In the genomic region with DNA sequence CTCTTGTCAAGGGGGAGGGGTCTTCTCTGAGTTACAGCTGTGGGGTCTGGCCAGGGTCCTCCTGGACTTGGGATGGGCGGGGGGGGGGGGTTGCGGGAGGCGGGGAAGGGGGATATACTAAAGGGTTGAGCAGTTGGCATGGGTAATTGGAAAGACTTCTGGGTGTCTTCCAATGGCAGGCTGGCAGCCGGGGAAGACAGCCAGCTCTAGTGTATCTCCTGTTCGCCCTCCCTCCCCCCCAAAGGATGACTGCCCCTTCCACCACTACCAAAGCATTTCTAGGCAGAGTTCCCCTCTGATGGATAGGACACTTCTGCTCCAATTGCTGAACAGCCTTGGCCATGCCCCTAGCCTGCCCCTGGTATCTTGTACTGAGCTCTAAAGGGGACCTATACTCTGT, we compare ENCODE assay signal across 9 mouse cellular contexts. TPM values are rescaled to one million over a fixed set of nuclear protein-coding genes. Genes with fewer than 3 reads are reported as not detected.
A peak's percentile ranks its signal among the peaks of the same experiment; 100 is the strongest.
DNase-seq lines count a peak whose midpoint lies in the region; ATAC-seq lines count a peak whose summit lies in the region.
"Had no signal": no experiment of that assay in that cellular context is flagged by ENCODE, and none has a peak within 500 bp of the region (broad histone marks: within the 10 kb centered on the region; RNA-seq: fewer than 3 reads in every experiment).

No protein-coding gene starts in this region.

- peak overlapping the region; percentile 87; the same call in 1 of the 2 replicates for H3K9ac ChIP-seq in embryonic facial prominence, embryonic 15.5 days
- H3K9ac ChIP-seq in hindbrain, embryonic 11.5 days (ENCODE audit: low read depth, low read length), result no peak overlapping the region
- H3K9ac ChIP-seq in midbrain, embryonic 12.5 days (replicated peaks), result peak overlapping the region; percentile 77

- H3K27me3 ChIP-seq in embryonic facial prominence, embryonic 15.5 days, result no peaks in the 10 kb centered on the region
- H3K27me3 ChIP-seq in hindbrain, embryonic 11.5 days (ENCODE audit: control insufficient read depth, insufficient read depth, low read length), result peaks cover 8% of the 10 kb centered on the region
- H3K27me3 ChIP-seq in midbrain, embryonic 12.5 days, result peaks cover 37% of the 10 kb centered on the region

- H3K4me2 ChIP-seq in embryonic facial prominence, embryonic 15.5 days (replicated peaks), result peak overlapping the region; percentile 81
- peak overlapping the region; percentile 97 for H3K4me2 ChIP-seq in hindbrain, embryonic 11.5 days (replicated peaks; ENCODE audit: low read depth, low read length)
- H3K4me2 ChIP-seq in midbrain, embryonic 12.5 days (replicated peaks), result peak overlapping the region; percentile 98

- ATAC-seq in embryonic facial prominence, embryonic 15.5 days (ENCODE audit: insufficient number of reproducible peaks, low FRiP score, low TSS enrichment, low read depth), result no peak
- ATAC-seq in hindbrain, embryonic 11.5 days (ENCODE audit: low FRiP score), result no peak
- ATAC-seq in midbrain, embryonic 12.5 days (ENCODE audit: low FRiP score, low read depth), result no peak

- peak overlapping the region; percentile 97 for H3K27ac ChIP-seq in embryonic facial prominence, embryonic 15.5 days (replicated peaks)
- no peak overlapping the region for H3K27ac ChIP-seq in hindbrain, embryonic 11.5 days (ENCODE audit: low read depth, low read length)
- H3K27ac ChIP-seq in midbrain, embryonic 12.5 days (replicated peaks), result no peak overlapping the region

- H3K36me3 ChIP-seq in embryonic facial prominence, embryonic 15.5 days, result peaks cover 10% of the 10 kb centered on the region; the same call in 1 of the 2 replicates
- no peaks in the 10 kb centered on the region for H3K36me3 ChIP-seq in hindbrain, embryonic 11.5 days (ENCODE audit: control insufficient read depth, insufficient read depth, low read length)
- no peaks in the 10 kb centered on the region for H3K36me3 ChIP-seq in midbrain, embryonic 12.5 days

- peaks cover 56% of the 10 kb centered on the region for H3K4me1 ChIP-seq in embryonic facial prominence, embryonic 15.5 days
- 0 out of 2 replicates have a peak, but pooled peaks cover 4% of the 10 kb centered on the region for H3K4me1 ChIP-seq in hindbrain, embryonic 11.5 days (replicated peaks; ENCODE audit: control insufficient read depth, insufficient read depth, low read length)
- H3K4me1 ChIP-seq in midbrain, embryonic 12.5 days, result peaks cover 52% of the 10 kb centered on the region

- peak; percentile 87 to 89 for DNase-seq in cerebellum, postnatal 10 days
- DNase-seq in cerebellum, adult 8-10 months, result no peak
- no peak for DNase-seq in hindbrain, embryonic 11.5 days (ENCODE audit: low spot score)
- no peak for DNase-seq in urinary bladder, postnatal 36 days (ENCODE audit: low spot score in 2 of 2)
- DNase-seq in adipocyte (ENCODE audit: low spot score), result no peak
- no peak for DNase-seq in adrenal gland, postnatal 14 days
- DNase-seq: kidney, adult 9 months had no signal

- 25% methylated on average over 5 of the region's 5 CpGs for WGBS in embryonic facial prominence, embryonic 15.5 days
- WGBS in hindbrain, embryonic 11.5 days, result 58% methylated on average over 5 of the region's 5 CpGs
- 49% methylated on average over 2 of the region's 5 CpGs for WGBS in midbrain, embryonic 12.5 days

- H3K9me3 ChIP-seq in embryonic facial prominence, embryonic 15.5 days (replicated peaks), result no peaks in the 10 kb centered on the region
- no peaks in the 10 kb centered on the region for H3K9me3 ChIP-seq in hindbrain, embryonic 11.5 days (ENCODE audit: control insufficient read depth, low read length)
- no peaks in the 10 kb centered on the region for H3K9me3 ChIP-seq in midbrain, embryonic 12.5 days

- H3K4me3 ChIP-seq in embryonic facial prominence, embryonic 15.5 days (replicated peaks), result peak overlapping the region; percentile 87
- peak overlapping the region; percentile 62 for H3K4me3 ChIP-seq in hindbrain, embryonic 11.5 days (ENCODE audit: low read depth, low read length)
- peak overlapping the region; percentile 60 for H3K4me3 ChIP-seq in midbrain, embryonic 12.5 days

RNA-seq across cellular contexts. Expression of a gene that starts 1.4 kb away (rescaled TPM):
- polyA plus RNA-seq in embryonic facial prominence, embryonic 15.5 days (2015; fragmentation: Nextera tagmentation; extraction: Ambion mirVana), result 17.3 and 17.8 TPM in 2 replicates
- 3.2 and 4.7 TPM in 2 replicates for polyA plus RNA-seq in hindbrain, embryonic 11.5 days (2014; fragmentation: Nextera tagmentation; extraction: Ambion mirVana)
- polyA plus RNA-seq in midbrain, embryonic 12.5 days (2016; fragmentation: Nextera tagmentation; extraction: Ambion mirVana), result 2.6 and 4.1 TPM in 2 replicates
- 7.3 and 8.5 TPM in 2 replicates for total RNA-seq in adrenal gland, postnatal 14 days (2021)

RNA-seq across cellular contexts. Expression of a gene that starts 8.5 kb away (rescaled TPM):
- polyA plus RNA-seq in embryonic facial prominence, embryonic 15.5 days (2015; fragmentation: Nextera tagmentation; extraction: Ambion mirVana), result 68.9 and 71.3 TPM in 2 replicates
- 65.8 and 67.5 TPM in 2 replicates for polyA plus RNA-seq in hindbrain, embryonic 11.5 days (2014; fragmentation: Nextera tagmentation; extraction: Ambion mirVana)
- 61.9 and 63.0 TPM in 2 replicates for polyA plus RNA-seq in midbrain, embryonic 12.5 days (2016; fragmentation: Nextera tagmentation; extraction: Ambion mirVana)
- total RNA-seq in adrenal gland, postnatal 14 days (2021), result 34.1 and 37.3 TPM in 2 replicates

RNA-seq across cellular contexts. Expression of a gene that starts 12.7 kb away (rescaled TPM):
- 138 and 141 TPM in 2 replicates for polyA plus RNA-seq in embryonic facial prominence, embryonic 15.5 days (2015; fragmentation: Nextera tagmentation; extraction: Ambion mirVana)
- 197 and 210 TPM in 2 replicates for polyA plus RNA-seq in hindbrain, embryonic 11.5 days (2014; fragmentation: Nextera tagmentation; extraction: Ambion mirVana)
- 194 and 195 TPM in 2 replicates for polyA plus RNA-seq in midbrain, embryonic 12.5 days (2016; fragmentation: Nextera tagmentation; extraction: Ambion mirVana)
- total RNA-seq in adrenal gland, postnatal 14 days (2021), result 41.5 and 42.8 TPM in 2 replicates

RNA-seq across cellular contexts. Expression of a gene that starts 39.7 kb away (rescaled TPM):
- 29.2 and 30.9 TPM in 2 replicates for polyA plus RNA-seq in embryonic facial prominence, embryonic 15.5 days (2015; fragmentation: Nextera tagmentation; extraction: Ambion mirVana)
- 24.9 and 32.3 TPM in 2 replicates for polyA plus RNA-seq in hindbrain, embryonic 11.5 days (2014; fragmentation: Nextera tagmentation; extraction: Ambion mirVana)
- polyA plus RNA-seq in midbrain, embryonic 12.5 days (2016; fragmentation: Nextera tagmentation; extraction: Ambion mirVana), result 25.2 and 28.8 TPM in 2 replicates
- 23.8 and 24.6 TPM in 2 replicates for total RNA-seq in adrenal gland, postnatal 14 days (2021)

RNA-seq across cellular contexts. Expression of a gene that starts 45.3 kb away (rescaled TPM):
- 4.4 and 4.9 TPM in 2 replicates for polyA plus RNA-seq in embryonic facial prominence, embryonic 15.5 days (2015; fragmentation: Nextera tagmentation; extraction: Ambion mirVana)
- polyA plus RNA-seq in hindbrain, embryonic 11.5 days (2014; fragmentation: Nextera tagmentation; extraction: Ambion mirVana), result 17.4 and 18.8 TPM in 2 replicates
- polyA plus RNA-seq in midbrain, embryonic 12.5 days (2016; fragmentation: Nextera tagmentation; extraction: Ambion mirVana), result 26.2 and 30.5 TPM in 2 replicates
- total RNA-seq in adrenal gland, postnatal 14 days (2021), result 0.11 and 0.19 TPM in 2 replicates

Comparison
In these comparisons a context has a peak if more than half of its experiments do, and no peak if none do; other contexts are left out.
1. DNase-seq: peak in cerebellum, postnatal 10 days (2 of 2); none in cerebellum, adult 8-10 months (single experiment), hindbrain, embryonic 11.5 days (single experiment), urinary bladder, postnatal 36 days (0 of 2), adipocyte (single experiment) and adrenal gland, postnatal 14 days (single experiment).
2. Peak in every context shown above with its lines, with median percentiles within 50 percentile points of each other: H3K4me2 ChIP-seq and H3K4me3 ChIP-seq.